Mouse (Mus musculus): Measurements from ENCODE around the gene Olfr765.

DNA sequence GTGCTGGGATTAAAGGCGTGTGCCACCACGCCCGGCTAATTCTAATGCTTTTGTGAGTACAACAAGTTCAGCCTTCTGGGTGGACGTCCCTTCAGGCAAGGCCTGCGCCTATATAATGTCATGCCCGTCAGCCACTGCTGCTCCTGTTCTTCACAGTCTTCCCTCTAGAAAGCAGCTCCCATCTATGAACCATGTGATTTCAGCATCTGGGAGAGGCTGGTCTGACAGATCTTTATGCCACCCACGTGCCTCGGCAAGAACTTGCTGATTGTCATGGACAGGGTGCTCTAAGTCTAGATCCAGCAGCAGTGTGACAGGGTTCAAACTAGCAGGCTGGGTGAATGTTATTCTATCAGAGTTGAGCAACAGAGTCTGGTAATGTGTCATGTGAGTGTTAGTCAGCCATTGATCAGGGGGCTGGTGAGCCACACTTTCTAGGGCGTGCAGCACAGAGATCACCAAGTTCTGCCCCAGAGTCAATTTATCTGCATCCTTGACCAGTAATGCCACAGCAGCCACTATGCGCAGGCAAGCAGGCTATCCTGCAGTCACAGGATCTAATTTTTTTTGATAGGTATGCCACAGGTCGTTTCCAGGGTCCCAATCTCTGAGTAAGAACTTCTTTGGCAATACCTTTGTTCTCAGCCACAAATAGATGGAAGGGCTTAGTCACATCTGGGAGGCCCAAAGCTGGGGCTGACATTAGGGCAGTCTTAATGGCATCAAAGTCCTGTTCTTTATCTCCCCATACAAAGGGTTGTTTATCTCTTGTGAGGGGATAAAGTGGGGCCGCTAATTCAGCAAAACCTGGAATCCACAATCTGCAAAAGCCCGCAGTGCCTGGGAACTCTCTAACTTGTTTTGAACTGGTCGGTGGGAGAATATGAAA, 45.5 kb downstream of the Olfr765 start:
- TF ChIP-seq CTCF (IDR thresholded peaks at IDR 0.05; ENCODE audit: low read depth, low read length) (no peak), POLR2A (IDR thresholded peaks at IDR 0.05; ENCODE audit: extremely low read depth, insufficient read depth, low read length) (no peak)

Measured in liver, adult 2 months (tissue).